Mouse (Mus musculus) right cerebral cortex, postnatal 36 days (tissue): ENCODE data around the gene Zbtb7b.

Source experiments
- DNase-seq, 2 experiments: peaks; one replicate each; pipeline ENCODE4 v3.0.0; 2022; ENCODE audit warnings: low spot score in 2 of 2, mixed read lengths in 1 of 2

Zbtb7b gene

DNA sequence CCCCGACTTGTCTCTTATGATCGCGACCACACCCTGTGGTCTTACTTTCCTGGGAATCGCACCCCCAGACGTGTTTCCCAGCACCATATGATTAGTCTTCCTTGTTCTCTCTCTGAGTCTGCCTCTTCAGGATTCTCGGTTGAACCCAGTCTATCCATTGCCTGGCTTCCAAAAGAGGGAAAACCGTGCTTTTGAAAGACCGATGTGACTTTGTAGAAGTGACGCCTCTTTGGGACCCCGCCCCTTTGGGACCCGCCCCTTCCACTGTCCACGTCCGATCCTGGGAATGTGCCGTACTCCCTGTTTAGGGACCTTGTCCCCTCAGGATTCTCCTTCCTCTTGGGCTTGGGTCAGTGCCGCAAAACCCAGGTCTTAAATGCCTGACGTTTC lies 24.3 kb upstream of the Zbtb7b start:
- no peak for DNase-seq

DNA sequence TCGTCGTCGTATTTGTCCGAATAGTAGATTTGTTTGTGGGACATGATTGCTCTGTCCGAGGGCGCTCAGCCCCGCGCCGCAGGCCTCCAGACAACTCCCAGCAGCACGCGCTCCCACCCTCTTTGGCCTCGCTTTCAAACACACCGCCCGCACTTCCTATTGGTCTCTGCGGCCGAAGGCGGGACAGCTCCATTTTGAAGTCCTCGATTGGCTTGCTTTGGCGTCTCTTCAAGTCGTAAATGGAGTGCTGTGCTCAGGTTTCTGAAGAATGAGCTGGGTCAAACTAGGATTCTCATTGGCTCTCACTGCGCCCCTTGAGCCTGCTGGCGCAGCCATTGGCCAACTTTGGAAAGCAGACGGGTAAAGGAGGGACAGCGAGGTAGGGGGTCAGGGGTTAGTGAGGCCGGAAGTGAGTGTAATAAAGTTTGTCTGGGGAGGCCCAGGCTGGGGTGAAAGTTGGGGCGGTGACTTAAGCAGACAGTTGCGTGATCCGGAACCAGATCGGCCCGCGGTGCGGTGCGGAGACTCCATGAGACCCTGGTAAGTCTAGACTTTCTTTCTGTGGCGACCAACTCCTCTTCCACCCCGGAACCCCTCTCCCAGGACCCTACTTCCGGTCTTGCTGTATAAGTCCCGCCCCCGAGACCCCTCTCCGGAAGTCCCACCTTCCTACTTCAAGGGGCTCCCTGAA lies 23.7 kb upstream of the Zbtb7b start, which contains the start of the genes Cks1b and Shc1:
Cks1b (minus strand) TSS at position 214 of the 691 bp plus-strand sequence.
Shc1 (plus strand) TSS at position 274 of the 691 bp plus-strand sequence.
- peak; percentile 92 to 97 for DNase-seq

DNA sequence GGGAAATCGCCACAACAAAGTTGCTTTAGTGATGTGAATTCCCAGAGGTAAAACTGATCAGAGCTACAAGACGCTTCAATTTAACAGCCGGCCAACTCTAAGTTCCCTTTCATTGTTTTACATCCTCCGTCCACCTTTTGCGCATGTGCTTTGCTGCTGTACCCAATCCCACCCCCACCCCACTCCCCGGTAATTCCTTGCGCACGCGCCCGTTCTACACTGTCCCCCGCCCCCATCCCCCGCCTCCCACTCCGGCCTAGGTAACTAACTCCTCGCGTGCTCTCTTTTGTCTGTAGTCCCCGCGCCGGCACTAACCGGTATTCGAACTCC lies 23.2 kb upstream of the Zbtb7b start:
- no peak for DNase-seq

DNA sequence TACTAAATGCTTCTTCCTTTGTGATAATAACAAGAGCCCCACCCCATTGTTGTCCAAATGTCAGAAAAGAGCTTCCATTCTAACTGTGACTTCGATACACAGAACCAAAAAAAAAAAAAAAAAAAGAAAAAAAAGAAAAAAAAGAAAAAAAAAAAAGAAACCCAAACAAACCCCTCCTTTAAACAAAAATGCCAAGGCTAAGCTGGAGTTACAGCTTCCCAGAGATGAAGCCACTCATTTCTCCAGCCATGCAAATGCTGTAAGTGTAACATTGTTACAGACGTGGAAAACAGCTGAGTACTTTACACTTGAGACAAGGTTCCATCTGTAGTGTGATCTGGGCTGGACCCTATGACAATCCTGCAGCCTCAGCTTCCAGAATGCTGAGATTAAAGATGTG lies 22.6 kb upstream of the Zbtb7b start:
- no peak for DNase-seq

DNA sequence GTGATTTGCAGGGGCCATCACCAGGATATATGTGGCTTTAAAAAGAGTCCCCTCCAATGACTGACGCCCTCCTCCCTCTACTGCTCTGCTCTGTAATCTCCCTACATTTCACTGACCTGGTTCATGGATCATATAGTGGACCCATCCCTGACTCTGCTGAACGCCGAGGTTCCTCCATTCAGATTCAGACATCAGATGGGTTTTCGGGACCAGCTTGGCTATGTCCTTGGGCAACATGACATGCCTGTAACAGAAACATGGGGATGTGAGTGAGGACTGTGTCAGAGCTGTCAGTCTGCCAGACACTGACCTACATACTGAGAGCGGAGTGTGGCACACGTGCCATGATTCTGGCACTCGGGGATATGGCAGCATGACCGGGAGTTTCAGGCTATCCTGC lies 21.6 kb upstream of the Zbtb7b start:
- DNase-seq, result no peak

DNA sequence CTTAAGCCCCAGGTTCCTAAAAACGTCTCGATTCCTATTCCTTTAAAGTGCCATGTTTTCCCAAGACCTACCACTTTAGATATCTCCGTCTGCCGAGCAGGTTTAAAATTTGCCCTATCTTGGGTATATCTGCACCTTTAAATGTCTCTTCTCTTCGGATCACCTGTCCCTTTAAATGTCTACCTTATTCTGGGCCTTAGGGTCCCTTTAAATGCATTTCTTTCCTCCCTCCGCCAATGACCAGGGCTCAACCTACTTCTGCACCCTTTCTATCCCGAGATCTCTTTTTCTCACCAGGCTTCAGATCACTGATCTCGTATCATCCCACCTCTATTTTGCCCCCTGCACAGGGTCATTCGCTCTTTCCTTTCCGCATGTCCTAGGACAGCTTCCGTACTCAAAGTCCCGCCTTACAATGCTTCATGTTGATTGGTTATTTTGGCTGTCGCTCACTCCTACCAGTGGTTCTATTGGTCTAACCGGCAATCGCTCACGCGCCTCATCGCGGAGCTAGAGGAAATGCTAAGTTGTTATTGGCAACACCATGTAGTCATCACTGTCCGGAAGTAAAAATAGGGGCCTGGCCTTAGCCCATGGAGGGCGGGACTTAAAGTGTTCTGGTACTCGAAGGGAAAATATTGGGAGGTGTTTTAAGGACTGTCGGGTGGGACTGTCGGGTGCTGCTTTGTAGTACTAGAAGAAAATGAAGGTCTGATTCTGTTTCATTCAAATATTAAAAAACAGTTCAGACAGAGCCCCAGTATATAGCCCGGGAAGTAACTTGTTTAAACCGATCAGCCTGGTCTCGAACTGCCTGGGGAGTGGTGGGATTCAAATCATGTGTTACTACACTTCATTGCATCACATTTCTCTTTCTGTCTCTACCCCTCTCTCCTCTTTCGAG lies 17.2 kb upstream of the Zbtb7b start, which contains the start of gene Flad1:
Flad1 (minus strand) TSS at position 381 of the 904 bp plus-strand sequence.
- peak; percentile 98 to 99 for DNase-seq

DNA sequence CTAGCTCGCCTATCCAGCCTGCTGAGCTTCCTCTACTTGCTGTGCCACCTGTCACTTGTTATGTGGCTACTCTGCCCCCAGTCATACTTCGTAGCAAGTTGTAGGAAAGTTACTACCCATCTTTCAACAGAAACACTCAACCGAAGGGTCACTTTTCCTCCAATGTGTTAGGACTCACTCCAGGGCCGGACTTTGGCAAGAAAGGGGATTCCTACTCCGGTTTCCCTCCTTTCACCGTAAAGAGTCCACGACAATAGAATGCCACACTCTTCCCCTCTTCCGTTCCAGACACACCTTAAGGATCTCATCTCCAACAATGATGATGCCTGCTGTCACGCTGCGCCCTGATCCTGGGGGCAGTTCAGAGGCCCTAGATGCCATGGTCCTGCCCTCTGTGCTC lies 16.3 kb upstream of the Zbtb7b start:
- no peak for DNase-seq

DNA sequence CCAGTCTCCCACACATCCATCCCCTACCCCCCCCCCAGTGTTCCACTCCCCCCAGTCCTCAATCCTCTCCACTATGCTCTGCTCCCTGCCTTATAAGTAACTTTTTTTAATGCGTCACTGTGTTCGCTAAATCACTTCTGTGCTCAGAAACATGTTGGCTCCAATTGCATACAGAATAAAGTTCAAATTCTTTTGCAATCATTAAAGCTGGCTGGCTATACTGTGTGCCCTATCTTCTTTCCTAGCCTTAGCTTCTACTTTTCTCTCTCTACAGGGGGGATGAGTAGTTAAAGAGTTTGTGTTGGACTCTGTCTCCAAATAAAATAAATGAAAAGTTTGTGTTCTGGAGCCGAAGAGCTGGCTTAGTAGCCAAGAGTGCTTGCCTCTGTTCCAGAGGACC lies 15.1 kb upstream of the Zbtb7b start:
- DNase-seq, result no peak

DNA sequence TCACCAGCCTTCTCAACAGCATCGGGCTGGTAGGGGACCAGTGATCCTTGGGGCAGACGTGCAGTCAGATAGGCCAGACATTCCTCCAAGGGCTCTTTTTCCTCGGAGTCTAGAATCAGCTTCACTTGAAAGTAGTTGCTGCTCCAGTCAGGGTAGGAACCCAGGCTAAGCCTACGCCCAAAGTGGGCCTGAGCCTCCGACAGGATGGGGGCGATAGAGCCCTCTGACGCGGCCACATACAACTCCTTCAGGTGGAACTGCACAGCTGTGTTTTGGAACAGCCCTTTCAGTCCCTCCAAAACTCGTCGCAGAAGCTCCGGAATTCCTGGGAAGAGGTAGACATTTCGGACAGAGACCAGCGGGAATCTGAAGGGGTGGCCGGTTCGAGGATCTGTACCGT lies 13.9 kb upstream of the Zbtb7b start:
- DNase-seq, result no peak

DNA sequence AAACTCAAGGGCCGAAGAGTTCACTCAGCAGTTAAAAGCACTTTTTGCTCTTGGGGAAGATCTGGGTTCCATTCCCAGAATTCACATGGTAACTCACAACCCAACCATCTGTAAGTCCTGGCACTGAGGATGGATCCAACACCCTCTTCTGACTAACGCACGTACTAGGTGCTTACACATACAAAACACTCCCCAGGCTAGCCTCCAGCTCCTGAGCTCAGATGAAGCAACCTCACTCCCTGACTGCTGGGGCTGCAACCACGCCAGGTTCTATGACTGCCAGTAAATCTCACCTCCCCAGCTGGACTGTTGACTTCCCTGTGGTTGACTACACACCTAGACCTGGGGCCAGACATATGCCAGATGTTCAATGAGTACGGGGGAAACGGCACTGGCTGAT lies 12.3 kb upstream of the Zbtb7b start:
- DNase-seq, result no peak

DNA sequence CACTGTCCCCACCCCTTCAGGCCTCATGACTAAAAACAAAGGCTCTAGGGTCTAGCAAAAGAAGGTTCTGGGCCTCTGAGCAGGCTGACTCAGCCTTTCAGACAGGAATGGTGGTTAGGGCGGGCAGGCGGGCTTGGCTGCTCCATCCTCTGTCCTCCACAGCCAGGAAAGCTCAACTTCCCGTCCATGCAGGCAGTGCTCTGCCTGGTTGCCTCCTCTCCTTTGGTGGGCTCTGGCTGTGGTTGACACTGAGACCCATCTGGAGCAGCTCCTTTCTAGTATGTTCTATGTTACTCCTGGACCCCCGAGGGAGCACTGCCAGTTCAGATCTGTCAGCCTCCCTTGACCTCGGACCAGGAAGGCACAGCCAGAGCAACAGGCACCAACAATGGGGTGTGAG lies 8.1 kb upstream of the Zbtb7b start, which contains the start of gene Lenep:
Lenep (minus strand) TSS at position 101 of the 400 bp plus-strand sequence.
- no peak for DNase-seq

DNA sequence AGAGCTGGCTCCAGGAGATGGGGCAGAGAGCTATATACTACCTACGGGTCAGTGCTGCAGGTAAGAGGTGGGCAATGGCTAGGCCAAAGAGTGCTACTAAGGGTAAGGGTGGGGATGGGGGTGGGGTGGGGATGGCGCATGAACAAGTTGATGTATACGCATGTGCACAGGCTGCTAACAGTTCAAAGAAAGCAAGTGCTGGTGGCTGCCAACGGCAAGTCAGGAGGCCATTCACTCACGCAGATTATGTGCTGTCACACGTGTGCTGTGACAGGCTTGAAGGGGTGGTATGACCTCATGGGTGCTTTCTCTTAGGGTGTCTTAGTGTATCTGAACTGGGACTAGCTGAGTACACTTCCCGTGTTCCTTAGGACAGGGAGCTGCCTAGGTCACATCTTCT lies 6.8 kb upstream of the Zbtb7b start:
- no peak for DNase-seq

DNA sequence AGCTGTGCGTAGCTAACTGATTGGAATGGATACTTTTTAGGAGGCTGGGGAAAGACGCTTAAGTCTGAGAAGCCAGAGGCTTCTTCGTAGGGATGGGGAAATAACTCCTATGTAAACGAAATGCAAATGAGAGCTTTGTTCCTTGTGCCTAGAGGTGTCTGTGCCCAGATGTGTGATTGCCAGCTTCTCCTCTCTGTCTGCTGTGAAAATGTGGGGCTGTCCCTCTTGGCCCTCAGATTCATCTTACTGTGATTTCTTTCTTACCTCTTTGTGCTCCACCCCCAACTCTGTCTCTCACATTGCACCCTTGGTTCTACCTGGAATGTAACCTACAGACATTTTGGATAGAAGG lies 2.1 kb upstream of the Zbtb7b start:
- no peak for DNase-seq

DNA sequence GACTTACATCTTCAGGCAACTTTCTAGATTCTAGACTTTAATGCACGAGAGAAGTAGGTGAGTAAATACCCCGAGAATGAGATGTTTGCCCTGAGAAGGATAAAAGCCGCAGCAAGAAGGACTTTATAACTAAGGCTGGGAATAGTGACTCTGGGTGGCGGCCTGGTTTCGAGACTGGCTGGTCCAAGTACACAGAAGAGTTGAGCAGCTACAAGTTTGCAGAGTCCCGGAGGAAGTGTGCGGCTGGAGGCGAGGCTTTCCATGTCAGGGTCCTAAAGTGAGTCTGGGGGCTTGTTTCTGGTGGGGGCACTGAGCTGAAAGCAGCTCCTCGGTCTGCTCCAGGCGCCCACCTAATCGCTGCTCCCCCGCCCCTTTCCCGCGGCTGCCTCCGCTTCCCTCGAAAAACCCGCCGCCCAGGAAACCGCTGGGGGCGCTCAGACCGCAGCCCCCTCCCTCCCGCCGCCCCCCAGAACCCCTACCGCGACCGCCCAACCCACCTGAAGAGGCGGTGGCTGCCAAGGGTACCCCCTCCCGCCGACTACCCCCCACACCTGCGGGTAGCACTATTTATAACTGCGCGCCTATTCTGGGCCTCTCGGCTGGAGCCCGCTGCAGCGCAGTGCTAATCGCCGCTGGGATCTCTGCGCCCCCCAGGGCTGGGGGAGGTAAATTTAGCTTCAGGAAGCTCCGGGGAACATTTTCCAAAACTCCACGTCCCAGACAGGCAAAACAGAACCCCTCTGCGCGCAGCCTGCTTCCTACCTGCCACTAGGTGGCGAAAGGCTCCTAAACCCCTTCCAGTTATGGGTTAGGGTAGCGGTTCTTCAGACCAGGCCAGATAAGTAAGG lies 1.5 kb upstream of the Zbtb7b start:
- no peak for DNase-seq

DNA sequence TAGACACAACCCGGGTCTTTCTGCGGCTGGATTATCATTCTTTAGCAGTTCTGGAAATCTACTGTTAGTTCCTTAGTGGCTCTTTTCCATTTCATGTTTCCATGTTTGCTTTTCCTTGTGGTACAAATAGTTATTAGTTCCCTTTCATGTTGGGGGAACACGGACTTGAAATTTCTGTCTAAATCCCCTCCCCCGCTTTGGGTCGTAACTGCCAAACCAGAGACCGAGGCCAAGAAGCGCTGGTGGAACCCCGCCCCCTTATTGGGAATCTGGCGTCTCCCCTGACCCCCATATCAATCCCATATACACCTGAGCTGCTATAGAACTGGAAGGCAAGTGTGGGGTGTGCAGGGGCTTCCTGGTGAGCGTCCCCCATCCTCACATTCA lies 836 bp upstream of the Zbtb7b start:
- DNase-seq, result no peak

DNA sequence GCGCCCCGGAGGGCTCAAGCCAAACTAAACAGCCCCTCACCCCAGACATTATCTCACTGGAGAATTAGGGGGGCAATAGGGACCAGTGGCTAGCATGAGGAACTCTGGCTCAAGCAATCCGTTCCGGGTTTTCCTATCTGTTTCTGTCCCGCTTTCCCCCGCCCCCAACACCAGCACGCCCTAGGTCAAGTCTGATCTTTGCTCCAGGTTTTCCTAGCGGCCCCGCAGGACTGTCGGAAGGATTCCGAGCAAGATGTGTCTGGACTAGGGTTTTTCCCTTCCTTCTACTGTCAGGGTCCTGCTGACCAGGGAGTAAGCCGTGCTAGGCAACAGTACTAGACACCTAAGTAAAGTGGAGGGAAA lies 299 bp upstream of the Zbtb7b start:
- DNase-seq, result no peak

DNA sequence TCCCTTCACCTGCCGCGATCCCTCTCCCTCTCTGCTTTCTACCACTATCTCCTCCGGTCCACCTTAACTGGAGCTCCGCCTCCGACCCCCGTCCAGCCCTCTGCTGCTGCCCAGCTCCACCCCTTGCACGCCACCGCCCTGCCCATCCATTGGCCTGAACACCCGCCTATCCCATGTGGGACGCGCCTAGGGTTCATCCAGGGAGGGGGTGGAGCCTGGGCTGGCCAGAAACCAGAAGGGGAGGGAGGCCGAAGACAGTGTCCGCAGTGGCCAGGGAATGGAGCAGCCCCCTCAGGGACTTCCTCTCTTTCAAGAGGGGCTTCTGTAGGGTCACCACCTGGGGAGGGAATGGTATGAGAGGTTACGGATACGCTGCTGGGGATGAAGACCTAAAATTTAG lies 971 bp downstream of the Zbtb7b start:
- DNase-seq, result peak; percentile 92 to 96

DNA sequence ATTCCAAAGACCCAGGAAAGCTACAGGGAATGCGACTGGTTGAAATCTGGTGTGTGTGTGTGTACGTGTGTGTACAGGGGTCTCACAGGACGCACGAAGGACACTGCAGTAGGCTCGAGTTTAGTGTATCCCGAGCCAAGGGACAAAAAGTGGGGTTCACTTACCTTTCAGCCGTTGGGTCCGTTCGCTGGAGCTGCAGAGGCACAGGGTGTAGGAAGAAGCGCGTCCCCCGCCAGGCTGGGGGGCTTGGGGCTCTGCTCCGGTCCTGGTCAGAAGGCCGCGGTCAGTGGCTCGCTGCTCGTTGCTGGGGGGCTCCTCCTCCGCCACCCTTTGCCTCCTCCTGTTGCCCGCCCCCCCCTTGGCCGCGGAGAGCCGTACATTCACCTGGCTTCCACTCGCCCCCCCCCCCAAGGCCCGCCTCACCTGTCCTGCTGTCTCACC lies 1.7 kb downstream of the Zbtb7b start:
- no peak for DNase-seq

DNA sequence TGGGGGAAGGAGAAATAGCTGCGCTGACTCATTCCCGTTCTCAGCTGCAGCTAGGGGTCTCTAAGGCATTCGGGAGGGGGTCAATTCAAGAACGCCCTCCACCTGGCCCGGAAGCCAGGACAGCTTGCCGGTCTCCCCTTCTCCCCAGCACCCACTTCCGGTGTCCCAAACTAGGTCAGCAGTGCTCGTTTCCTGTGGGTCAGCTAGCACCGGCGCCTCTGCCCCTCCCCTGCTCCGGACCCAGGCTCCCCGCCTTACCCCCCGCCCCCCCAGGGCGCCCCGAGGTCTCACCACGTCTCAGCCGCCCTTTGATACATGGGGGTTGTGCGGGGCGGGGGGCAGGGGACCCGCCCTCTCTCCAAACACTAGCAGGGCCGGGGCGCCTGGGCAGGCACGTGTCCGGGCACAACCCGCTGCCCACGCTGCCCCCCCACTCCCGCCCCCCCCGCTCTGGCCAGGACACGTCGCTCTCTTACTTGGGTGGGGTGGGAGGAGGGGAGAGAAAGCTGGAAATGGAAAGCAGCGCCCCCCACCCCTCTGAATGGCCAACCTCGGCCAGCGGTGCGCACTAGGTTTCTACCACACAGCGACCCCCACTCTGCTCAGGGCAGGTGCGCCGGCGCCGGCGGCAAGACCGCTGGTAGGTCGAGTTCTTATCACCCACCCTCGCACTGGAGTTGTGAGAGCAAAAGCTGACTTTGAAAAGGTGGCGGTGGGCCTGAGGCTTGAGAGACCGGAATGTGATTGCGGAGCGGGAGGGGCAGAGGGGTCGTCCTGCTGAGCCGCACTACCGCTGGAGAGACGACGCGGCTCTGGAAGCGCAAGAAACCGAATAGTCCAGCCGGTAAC lies 2.7 kb downstream of the Zbtb7b start:
- DNase-seq, result no peak

DNA sequence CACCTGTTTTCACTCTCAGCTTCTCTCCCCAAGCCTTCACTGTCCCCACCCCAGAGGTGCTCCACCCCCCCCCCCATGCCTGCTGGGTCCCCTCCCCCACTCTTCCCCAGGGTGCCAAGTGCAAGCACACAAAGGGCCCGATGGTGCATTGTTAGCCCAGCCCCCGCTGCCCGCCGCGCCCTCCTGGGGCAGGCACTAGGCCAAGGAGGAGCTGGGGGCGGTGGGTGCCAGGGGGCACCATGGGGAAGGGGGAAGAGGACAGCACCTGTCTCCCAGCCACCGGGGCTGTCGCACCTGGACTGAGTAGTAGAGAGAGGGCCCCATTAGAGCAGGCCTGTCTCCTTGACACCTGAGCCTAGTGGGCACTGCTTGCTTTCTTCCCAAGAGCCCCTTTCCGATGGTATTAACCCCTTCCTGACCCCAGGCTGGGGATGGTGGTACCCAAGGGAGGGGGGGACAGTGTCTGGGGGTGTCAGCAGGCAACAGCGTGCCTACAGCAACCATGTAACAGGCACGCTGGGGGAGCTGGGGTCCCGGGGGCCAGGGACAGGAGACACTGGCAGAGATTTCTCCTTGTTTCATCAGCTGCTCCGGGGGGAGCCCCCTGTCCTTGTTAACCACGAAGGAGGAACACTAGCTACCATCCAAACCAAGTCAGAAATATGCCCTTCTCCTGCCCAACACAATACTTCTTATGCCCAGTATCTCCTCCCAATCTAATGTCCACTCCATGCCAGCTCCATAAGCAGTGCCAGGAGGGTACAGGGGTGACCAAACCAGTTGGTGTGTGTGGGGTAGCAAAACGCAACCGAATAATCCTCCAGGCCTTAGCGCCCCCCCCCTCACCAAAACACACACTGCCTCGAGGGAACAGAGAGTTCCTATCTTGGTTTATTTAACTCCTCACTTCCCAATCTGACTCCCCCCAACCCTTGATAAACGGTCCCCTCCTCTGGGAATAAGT lies 3.6 kb downstream of the Zbtb7b start:
- no peak for DNase-seq
